Mouse (Mus musculus): Measurements from ENCODE around the gene Brd3.

The Brd3 gene

GRCm38 (mm10) chr2:27496391-27497028 lies 11.0 kb downstream of the Brd3 start:
- H3K4me1 ChIP-seq (replicated peaks; ENCODE audit: low read depth, low read length) = peaks cover 21% of the 10 kb centered on the region
- H3K27me3 ChIP-seq (ENCODE audit: insufficient read depth, low read length) = no peaks in the 10 kb centered on the region
- peaks cover 71% of the 10 kb centered on the region for H3K9me3 ChIP-seq (ENCODE audit: low read length)
- TF ChIP-seq POU5F1 (IDR thresholded peaks at IDR 0.05; ENCODE audit: borderline replicate concordance, low read length) (no peak), CTCF (conservative IDR thresholded peaks at IDR 0.05; ENCODE audit: low read length) (no peak), NANOG (IDR thresholded peaks at IDR 0.05; ENCODE audit: borderline replicate concordance, low read length) (no peak)
- H3K4me3 ChIP-seq (replicated peaks; ENCODE audit: low read length) = no peak overlapping the region
- H3K36me3 ChIP-seq (ENCODE audit: insufficient read depth, low read length) = no peaks in the 10 kb centered on the region; the same call in 1 of the 2 replicates

GRCm38 (mm10) chr2:27493971-27494370 lies 13.5 kb downstream of the Brd3 start:
- Histone ChIP-seq H3K4me3 (replicated peaks; ENCODE audit: low read length) (no peak overlapping the region), H3K9me3 (ENCODE audit: low read length) (peaks cover 47% of the 10 kb centered on the region), H3K4me1 (replicated peaks; ENCODE audit: low read depth, low read length) (peaks cover 21% of the 10 kb centered on the region), H3K27me3 (ENCODE audit: insufficient read depth, low read length) (no peaks in the 10 kb centered on the region), H3K36me3 (ENCODE audit: insufficient read depth, low read length) (no peaks in the 10 kb centered on the region; the same call in 1 of the 2 replicates)
- TF ChIP-seq POU5F1 (IDR thresholded peaks at IDR 0.05; ENCODE audit: borderline replicate concordance, low read length) = no peak
- TF ChIP-seq CTCF (conservative IDR thresholded peaks at IDR 0.05; ENCODE audit: low read length) = no peak
- TF ChIP-seq NANOG (IDR thresholded peaks at IDR 0.05; ENCODE audit: borderline replicate concordance, low read length) = no peak

- TF ChIP-seq POU5F1 (IDR thresholded peaks at IDR 0.05; ENCODE audit: borderline replicate concordance, low read length) = no peak
- no peak for TF ChIP-seq NANOG (IDR thresholded peaks at IDR 0.05; ENCODE audit: borderline replicate concordance, low read length)
- TF ChIP-seq CTCF (conservative IDR thresholded peaks at IDR 0.05; ENCODE audit: low read length) = no peak
- Histone ChIP-seq H3K27me3 (ENCODE audit: insufficient read depth, low read length) (no peaks in the 10 kb centered on the region), H3K36me3 (ENCODE audit: insufficient read depth, low read length) (no peaks in the 10 kb centered on the region), H3K4me1 (replicated peaks; ENCODE audit: low read depth, low read length) (peaks cover 35% of the 10 kb centered on the region), H3K4me3 (replicated peaks; ENCODE audit: low read length) (no peak overlapping the region), H3K9me3 (ENCODE audit: low read length) (peaks cover 18% of the 10 kb centered on the region)
Measured at GRCm38 (mm10) chr2:27490939-27491338, 16.5 kb downstream of the Brd3 start.

- H3K36me3 ChIP-seq (ENCODE audit: insufficient read depth, low read length) = no peaks in the 10 kb centered on the region
- TF ChIP-seq CTCF (conservative IDR thresholded peaks at IDR 0.05; ENCODE audit: low read length) (no peak), POU5F1 (IDR thresholded peaks at IDR 0.05; ENCODE audit: borderline replicate concordance, low read length) (no peak), NANOG (IDR thresholded peaks at IDR 0.05; ENCODE audit: borderline replicate concordance, low read length) (no peak)
- H3K27me3 ChIP-seq (ENCODE audit: insufficient read depth, low read length) = no peaks in the 10 kb centered on the region
- H3K9me3 ChIP-seq (ENCODE audit: low read length) = no peaks in the 10 kb centered on the region
- H3K4me1 ChIP-seq (replicated peaks; ENCODE audit: low read depth, low read length) = peaks cover 35% of the 10 kb centered on the region
- no peak overlapping the region for H3K4me3 ChIP-seq (replicated peaks; ENCODE audit: low read length)
Measured at GRCm38 (mm10) chr2:27488362-27488761, 19.1 kb downstream of the Brd3 start.

GRCm38 (mm10) chr2:27487336-27488049 lies 20.0 kb downstream of the Brd3 start:
- no peaks in the 10 kb centered on the region for H3K36me3 ChIP-seq (ENCODE audit: insufficient read depth, low read length)
- no peak overlapping the region for H3K4me3 ChIP-seq (replicated peaks; ENCODE audit: low read length)
- no peaks in the 10 kb centered on the region for H3K27me3 ChIP-seq (ENCODE audit: insufficient read depth, low read length)
- no peaks in the 10 kb centered on the region for H3K9me3 ChIP-seq (ENCODE audit: low read length)
- peaks cover 27% of the 10 kb centered on the region for H3K4me1 ChIP-seq (replicated peaks; ENCODE audit: low read depth, low read length)
- TF ChIP-seq NANOG (IDR thresholded peaks at IDR 0.05; ENCODE audit: borderline replicate concordance, low read length) (no peak), CTCF (conservative IDR thresholded peaks at IDR 0.05; ENCODE audit: low read length) (no peak), POU5F1 (IDR thresholded peaks at IDR 0.05; ENCODE audit: borderline replicate concordance, low read length) (no peak)

GRCm38 (mm10) chr2:27486725-27487124 lies 20.7 kb downstream of the Brd3 start:
- Histone ChIP-seq H3K9me3 (ENCODE audit: low read length) (no peaks in the 10 kb centered on the region), H3K4me3 (replicated peaks; ENCODE audit: low read length) (no peak overlapping the region), H3K36me3 (ENCODE audit: insufficient read depth, low read length) (no peaks in the 10 kb centered on the region), H3K4me1 (replicated peaks; ENCODE audit: low read depth, low read length) (peaks cover 19% of the 10 kb centered on the region), H3K27me3 (ENCODE audit: insufficient read depth, low read length) (no peaks in the 10 kb centered on the region)
- TF ChIP-seq CTCF (conservative IDR thresholded peaks at IDR 0.05; ENCODE audit: low read length) (no peak), NANOG (IDR thresholded peaks at IDR 0.05; ENCODE audit: borderline replicate concordance, low read length) (no peak), POU5F1 (IDR thresholded peaks at IDR 0.05; ENCODE audit: borderline replicate concordance, low read length) (no peak)

GRCm38 (mm10) chr2:27482265-27482861 lies 25.1 kb downstream of the Brd3 start:
- TF ChIP-seq CTCF (conservative IDR thresholded peaks at IDR 0.05; ENCODE audit: low read length) (no peak), NANOG (IDR thresholded peaks at IDR 0.05; ENCODE audit: borderline replicate concordance, low read length) (no peak), POU5F1 (IDR thresholded peaks at IDR 0.05; ENCODE audit: borderline replicate concordance, low read length) (no peak)
- Histone ChIP-seq H3K4me1 (replicated peaks; ENCODE audit: low read depth, low read length) (peaks cover 16% of the 10 kb centered on the region), H3K36me3 (ENCODE audit: insufficient read depth, low read length) (no peaks in the 10 kb centered on the region), H3K9me3 (ENCODE audit: low read length) (no peaks in the 10 kb centered on the region), H3K27me3 (ENCODE audit: insufficient read depth, low read length) (no peaks in the 10 kb centered on the region), H3K4me3 (replicated peaks; ENCODE audit: low read length) (no peak overlapping the region)

- no peaks in the 10 kb centered on the region for H3K27me3 ChIP-seq (ENCODE audit: insufficient read depth, low read length)
- H3K36me3 ChIP-seq (ENCODE audit: insufficient read depth, low read length) = no peaks in the 10 kb centered on the region
- H3K9me3 ChIP-seq (ENCODE audit: low read length) = no peaks in the 10 kb centered on the region
- no peak overlapping the region for H3K4me3 ChIP-seq (replicated peaks; ENCODE audit: low read length)
- H3K4me1 ChIP-seq (replicated peaks; ENCODE audit: low read depth, low read length) = peaks cover 13% of the 10 kb centered on the region
- TF ChIP-seq POU5F1 (IDR thresholded peaks at IDR 0.05; ENCODE audit: borderline replicate concordance, low read length) (no peak), CTCF (conservative IDR thresholded peaks at IDR 0.05; ENCODE audit: low read length) (no peak), NANOG (IDR thresholded peaks at IDR 0.05; ENCODE audit: borderline replicate concordance, low read length) (no peak)
Measured at GRCm38 (mm10) chr2:27480367-27480766, 27.1 kb downstream of the Brd3 start.

All from E14TG2a.4 (cell line).